Mouse (Mus musculus) CH12.LX (cell line): ENCODE measurements at regions not wholly inside any gene's neighbourhood (a gene's known extent, or its start where the extent isn't known, plus 50 kb on each side); places are given as distances from the start of the nearest gene placed in this dataset.

ENCODE experiments used
- DNase-seq: peaks from one replicate; pipeline ENCODE4 v3.0.0-alpha.2; 2013; ENCODE audit errors: extremely low read depth
- H3K27ac ChIP-seq: 2 replicates; pipeline ENCODE4 v1.5.1; 2012; ENCODE audit warnings: low read depth, mild to moderate bottlenecking, control low read depth, moderate library complexity; ENCODE audit not compliant: insufficient read depth
- H3K27me3 ChIP-seq: replicated peaks from 2 replicates; pipeline ENCODE3; 2012; ENCODE audit warnings: inconsistent platforms
- H3K36me3 ChIP-seq, 2 experiments: replicated peaks in 1 of 2; 2 replicates each; pipeline versions ENCODE3 to v1.6.1; 2012; ENCODE audit warnings: inconsistent platforms in 1 of 2, low read length in 1 of 2, mild to moderate bottlenecking in 1 of 2, mixed read lengths in 1 of 2, moderate library complexity in 1 of 2; ENCODE audit not compliant: control insufficient read depth in 1 of 2, insufficient read depth in 1 of 2
- H3K4me1 ChIP-seq, 2 experiments: 2 replicates each; pipeline ENCODE4 v1.6.1; 2012; ENCODE audit warnings: inconsistent platforms in 1 of 2, moderate library complexity in 1 of 2; ENCODE audit not compliant: insufficient read depth in 2 of 2, control insufficient read depth in 1 of 2
- H3K4me2 ChIP-seq: 2 replicates; pipeline ENCODE4 v1.6.1; 2012; ENCODE audit warnings: low read depth, mild to moderate bottlenecking, control low read depth; ENCODE audit not compliant: poor library complexity, insufficient read depth, severe bottlenecking
- H3K4me3 ChIP-seq, 3 experiments: fragments of 150-350 bp in 1 of 3; sonication (generic) in 1 of 3; replicated peaks in 1 of 3; 2 replicates each; pipeline versions ENCODE3 to v1.5.1; 2011 to 2012; ENCODE audit warnings: low read depth in 2 of 3, low read length in 2 of 3, mild to moderate bottlenecking in 2 of 3, moderate library complexity in 2 of 3, control low read depth in 1 of 3, improper control_type of control experiment in 1 of 3, inconsistent platforms in 1 of 3, mixed read lengths in 1 of 3; ENCODE audit not compliant: poor library complexity in 1 of 3
- H3K79me2 ChIP-seq: replicated peaks from 2 replicates; pipeline ENCODE4 v1.6.1; 2012; ENCODE audit warnings: mild to moderate bottlenecking, moderate library complexity; ENCODE audit not compliant: control insufficient read depth, poor library complexity, insufficient read depth, severe bottlenecking; ENCODE audit errors: extremely low read depth
- H3K9ac ChIP-seq: 2 replicates; pipeline ENCODE4 v1.6.1; 2012; ENCODE audit warnings: low read depth, mild to moderate bottlenecking, control low read depth, moderate library complexity; ENCODE audit not compliant: insufficient read depth
- H3K9me3 ChIP-seq: replicated peaks from 2 replicates; pipeline ENCODE3; 2012; ENCODE audit warnings: low read length, inconsistent platforms, mixed read lengths
- BHLHE40 ChIP-seq: IDR thresholded peaks from 2 replicates; pipeline ENCODE4 v1.6.1; 2011; ENCODE audit warnings: mild to moderate bottlenecking, low read depth, low read length, improper control_type of control experiment
- CHD1 ChIP-seq: IDR thresholded peaks from 2 replicates; pipeline ENCODE4 v1.6.1; 2012; ENCODE audit warnings: low read depth, low read length, improper control_type of control experiment, inconsistent platforms
- CHD2 ChIP-seq: IDR thresholded peaks from 2 replicates; pipeline ENCODE4 v1.6.1; 2011; ENCODE audit warnings: low read length, improper control_type of control experiment
- CTCF ChIP-seq, 2 experiments: IDR thresholded peaks in 1 of 2; conservative IDR thresholded peaks in 1 of 2; 2 replicates each; pipeline ENCODE4 v1.5.1; 2011 to 2012; ENCODE audit warnings: low read depth in 2 of 2, low read length in 2 of 2, improper control_type of control experiment in 1 of 2, inconsistent platforms in 1 of 2, mild to moderate bottlenecking in 1 of 2, moderate library complexity in 1 of 2
- ELF1 ChIP-seq: IDR thresholded peaks from 2 replicates; pipeline ENCODE4 v1.6.1; 2014; ENCODE audit warnings: low read depth, mild to moderate bottlenecking, inconsistent platforms, low read length, improper control_type of control experiment
- EP300 ChIP-seq: IDR thresholded peaks from 2 replicates; pipeline ENCODE4 v1.6.1; 2011; ENCODE audit warnings: low read length, improper control_type of control experiment
- GABPA ChIP-seq: IDR thresholded peaks from 2 replicates; pipeline ENCODE4 v1.6.1; 2012; ENCODE audit warnings: low read depth, low read length, improper control_type of control experiment, inconsistent platforms; ENCODE audit not compliant: insufficient replicate concordance
- HCFC1 ChIP-seq: IDR thresholded peaks from 2 replicates; pipeline ENCODE4 v1.6.1; 2012; ENCODE audit warnings: low read depth, mild to moderate bottlenecking, inconsistent platforms, low read length, improper control_type of control experiment
- JUND ChIP-seq: conservative IDR thresholded peaks from 2 replicates; pipeline ENCODE4 v1.6.1; 2011; ENCODE audit warnings: low read depth, low read length, improper control_type of control experiment
- KAT2A ChIP-seq: IDR thresholded peaks from 2 replicates; pipeline ENCODE4 v1.6.1; 2012; ENCODE audit warnings: low read length, improper control_type of control experiment, inconsistent platforms; ENCODE audit not compliant: insufficient replicate concordance
- MAFK ChIP-seq: IDR thresholded peaks from 2 replicates; pipeline ENCODE4 v1.6.1; 2011; ENCODE audit warnings: low read length, improper control_type of control experiment; ENCODE audit not compliant: insufficient replicate concordance
- MAX ChIP-seq: IDR thresholded peaks from 2 replicates; pipeline ENCODE4 v1.6.1; 2011; ENCODE audit warnings: low read length, improper control_type of control experiment
- MAZ ChIP-seq: IDR thresholded peaks from 2 replicates; pipeline ENCODE4 v1.6.1; 2012; ENCODE audit warnings: low read depth, mild to moderate bottlenecking, inconsistent platforms, low read length, improper control_type of control experiment, moderate library complexity
- NELFE ChIP-seq: IDR thresholded peaks from 2 replicates; pipeline ENCODE4 v1.6.1; 2011; ENCODE audit warnings: low read depth, low read length, improper control_type of control experiment
- NRF1 ChIP-seq: IDR thresholded peaks from 2 replicates; pipeline ENCODE4 v1.6.1; 2014; ENCODE audit warnings: low read depth, mild to moderate bottlenecking, inconsistent platforms, low read length, improper control_type of control experiment, moderate library complexity
- POLR2AphosphoS2 ChIP-seq: IDR thresholded peaks from 2 replicates; pipeline ENCODE4 v1.6.1; 2011; ENCODE audit warnings: low read depth, low read length, improper control_type of control experiment
- RAD21 ChIP-seq: IDR thresholded peaks from 2 replicates; pipeline ENCODE4 v1.6.1; 2011; ENCODE audit warnings: low read depth, mild to moderate bottlenecking, low read length, improper control_type of control experiment, moderate library complexity
- SMC3 ChIP-seq: IDR thresholded peaks from 2 replicates; pipeline ENCODE4 v1.6.1; 2011; ENCODE audit warnings: low read depth, low read length, improper control_type of control experiment
- TBP ChIP-seq: conservative IDR thresholded peaks from 2 replicates; pipeline ENCODE4 v1.6.1; 2011; ENCODE audit warnings: low read depth, low read length, improper control_type of control experiment
- TCF12 ChIP-seq: IDR thresholded peaks from 2 replicates; pipeline ENCODE4 v1.6.1; 2014; ENCODE audit warnings: low read depth, mild to moderate bottlenecking, inconsistent platforms, low read length, improper control_type of control experiment
- USF1 ChIP-seq: IDR thresholded peaks from 2 replicates; pipeline ENCODE4 v1.6.1; 2014; ENCODE audit warnings: low read depth, mild to moderate bottlenecking, inconsistent platforms, low read length, improper control_type of control experiment
- ZC3H11A ChIP-seq: IDR thresholded peaks from 2 replicates; pipeline ENCODE4 v1.6.1; 2012; ENCODE audit warnings: low read depth, mild to moderate bottlenecking, inconsistent platforms, low read length, improper control_type of control experiment
- ZMIZ1 ChIP-seq: IDR thresholded peaks from 2 replicates; pipeline ENCODE4 v1.6.1; 2012; ENCODE audit warnings: low read depth, mild to moderate bottlenecking, inconsistent platforms, low read length, improper control_type of control experiment
- dilution Hi-C: fragments of 300-500 bp; cut with MboI; formaldehyde crosslinking; loops from 2 replicates; pipeline ENCODE4 v1.14.3; 2020; ENCODE audit warnings: low sequenced_read_pairs; ENCODE audit not compliant: extremely low pct_unique_long_range_greater_than_20kb, extremely low pct_ligation_motif_present
- in situ Hi-C: fragments of 300-500 bp; cut with MboI; formaldehyde crosslinking; loops from 3 replicates; pipeline ENCODE4 v1.14.3; 2019; ENCODE audit warnings: low sequenced_read_pairs, low pct_ligation_motif_present, low pct_unique_long_range_greater_than_20kb, mixed read lengths

DNA sequence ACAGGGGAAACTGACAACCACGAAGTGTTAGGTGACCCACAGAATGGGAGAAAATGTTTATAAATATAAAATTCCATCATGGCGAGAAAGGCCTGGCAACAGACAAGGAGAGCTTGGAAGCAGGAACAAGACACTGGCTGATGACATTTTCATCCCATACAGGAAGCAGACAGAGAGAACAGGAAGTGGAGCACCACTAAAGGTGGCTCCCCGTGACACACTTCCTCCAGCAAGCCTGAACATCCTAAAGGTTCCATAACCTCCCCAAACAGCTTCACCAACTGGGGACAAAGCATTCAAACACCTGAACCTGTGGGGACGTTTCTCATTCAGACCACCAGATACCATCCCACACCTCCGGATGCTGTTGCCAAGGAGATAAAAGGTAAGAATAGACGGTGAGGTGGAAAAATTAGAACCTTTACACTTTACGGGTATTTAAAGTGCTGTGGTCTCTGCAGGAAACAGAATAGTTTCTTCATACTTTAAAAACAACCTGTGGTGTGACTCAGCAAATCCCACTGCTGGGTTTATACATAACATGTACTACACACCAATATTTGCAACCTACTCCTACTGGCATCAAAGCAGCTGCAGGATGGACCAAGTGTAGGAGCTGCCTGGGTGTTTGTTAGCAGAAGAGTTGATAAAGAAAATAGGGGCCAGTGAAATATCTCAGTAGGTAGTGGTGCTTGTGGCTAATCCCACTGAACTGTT, 86.0 kb upstream of the Bace2 start:
- H3K4me3 ChIP-seq = no peak overlapping the region
- peaks cover 7% of the 10 kb centered on the region for H3K9me3 ChIP-seq
- dilution Hi-C loops (no loop called here), in situ Hi-C loops (loop anchor here (10.0 kb wide), 1 partner anchor 376 kb away; no protein-coding TSS in a partner anchor)
- DNase-seq = no peak
- no peaks in the 10 kb centered on the region for H3K79me2 ChIP-seq
- H3K27ac ChIP-seq = no peak overlapping the region
- no peaks in the 10 kb centered on the region for H3K27me3 ChIP-seq
- H3K4me2 ChIP-seq = no peak overlapping the region
- peaks cover 4 to 36% of the 10 kb centered on the region in 2 experiments; a peak in 3 of 4 replicates for H3K4me1 ChIP-seq
- H3K36me3 ChIP-seq = no peaks in the 10 kb centered on the region
- no peak overlapping the region for H3K9ac ChIP-seq
- TF ChIP-seq KAT2A (no peak), HCFC1 (peak; percentile 53), POLR2AphosphoS2 (no peak)

DNA sequence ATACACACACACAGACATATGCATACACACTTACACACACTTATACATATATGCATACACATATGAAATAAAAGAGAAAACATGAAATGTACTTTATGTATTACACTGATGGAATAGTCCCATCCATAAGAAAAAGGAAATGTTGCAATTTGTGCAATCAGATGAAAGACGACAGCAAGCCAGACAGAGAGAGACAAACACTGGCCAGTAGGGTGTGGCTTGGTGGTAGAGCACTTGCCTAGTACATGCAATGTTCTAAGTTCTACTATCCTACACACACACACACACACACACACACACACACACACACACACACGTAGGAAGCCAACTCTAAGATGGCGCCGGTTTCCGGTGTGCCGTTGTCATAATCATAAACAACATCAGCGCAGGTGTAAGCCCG, 85.3 kb upstream of the Bace2 start:
- Histone ChIP-seq H3K9me3 (peaks cover 7% of the 10 kb centered on the region), H3K27ac (no peak overlapping the region), H3K9ac (no peak overlapping the region), H3K36me3 (no peaks in the 10 kb centered on the region), H3K79me2 (no peaks in the 10 kb centered on the region), H3K4me2 (no peak overlapping the region), H3K4me1 (peaks cover 4 to 36% of the 10 kb centered on the region in 2 experiments; a peak in 3 of 4 replicates), H3K4me3 (no peak overlapping the region), H3K27me3 (no peaks in the 10 kb centered on the region)
- TF ChIP-seq CHD1 (no peak), NELFE (no peak), MAX (no peak), JUND (no peak), MAFK (no peak), GABPA (no peak), CHD2 (no peak)
- no peak for DNase-seq
- dilution Hi-C loops (no loop called here), in situ Hi-C loops (loop anchor here (10.0 kb wide), 1 partner anchor 376 kb away; no protein-coding TSS in a partner anchor)

DNA sequence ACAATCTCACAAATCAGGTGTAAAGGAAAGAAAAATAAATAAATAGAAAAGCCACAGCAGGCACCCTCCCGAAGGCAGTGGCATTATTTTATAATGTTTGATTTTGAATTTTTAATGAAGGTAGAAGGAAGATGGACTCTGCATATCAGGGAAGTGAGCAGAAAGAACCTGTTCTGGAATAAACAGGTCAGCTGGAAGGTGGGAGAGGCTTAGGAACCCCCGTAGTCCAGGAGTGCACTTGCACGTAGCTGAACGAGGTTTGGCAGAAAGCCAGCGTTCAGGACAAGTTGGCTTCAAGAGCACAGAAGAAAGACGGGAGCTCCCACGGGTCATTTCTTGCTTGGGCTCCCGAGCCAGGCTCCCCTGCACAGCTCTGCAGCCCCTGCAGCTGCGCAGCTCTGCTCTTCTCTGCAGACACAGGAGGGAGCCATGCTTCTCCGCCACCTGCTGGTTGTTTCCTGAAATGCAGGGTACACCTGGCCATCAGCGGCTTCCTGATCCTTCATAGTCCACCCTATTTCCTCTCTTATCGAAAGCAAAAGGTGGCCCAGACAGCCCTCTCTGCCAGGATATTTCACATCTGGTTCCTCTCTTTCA, 84.4 kb upstream of the Bace2 start:
- Histone ChIP-seq H3K9me3 (peaks cover 7% of the 10 kb centered on the region), H3K4me2 (peak overlapping the region; percentile 97), H3K36me3 (no peaks in the 10 kb centered on the region), H3K4me1 (peaks cover 4 to 32% of the 10 kb centered on the region in 2 experiments; a peak in 3 of 4 replicates), H3K79me2 (no peaks in the 10 kb centered on the region), H3K4me3 (no peak overlapping the region), H3K27me3 (no peaks in the 10 kb centered on the region), H3K9ac (no peak overlapping the region), H3K27ac (no peak overlapping the region)
- DNase-seq = peak; percentile 87
- in situ Hi-C loops = loop anchor here (10.0 kb wide), 1 partner anchor 377 kb away; no protein-coding TSS in a partner anchor
- TF ChIP-seq MAZ (no peak), CTCF (conservative IDR thresholded peaks at IDR 0.05 in 1 of 2, IDR thresholded peaks at IDR 0.05 in 1 of 2; ENCODE audit: low read depth in 2 of 2, low read length in 2 of 2) (peak; percentile 93 to 95), BHLHE40 (no peak), ZMIZ1 (no peak), EP300 (no peak), RAD21 (peak; percentile 89), SMC3 (peak; percentile 96), KAT2A (no peak), ELF1 (peak; percentile 75), NRF1 (peak; percentile 85), ZC3H11A (peak; percentile 61), HCFC1 (0 out of 2 replicates have a peak, but pooled peaks have one; percentile 15), MAFK (no peak), TCF12 (no peak), USF1 (no peak), NELFE (peak; percentile 35; the same call in 1 of the 2 replicates), TBP (no peak)
- dilution Hi-C loops = no loop called here
